Mouse (Mus musculus) CD4-positive, CD25-positive, alpha-beta regulatory T cell, adult 4 months (primary cell): ENCODE results near the gene Fgf11. TPM values are rescaled to one million over a fixed set of nuclear protein-coding genes. Genes with fewer than 3 reads are reported as not detected.

ENCODE experiments used
- ATAC-seq: one replicate; pipeline ENCODE4 v1.8.0; 2017
- polyA plus RNA-seq, 2 experiments: library from polyadenylated mRNA; unstranded; fragments of 100-300 nt; shearing (Covaris generic); gene quantifications; one replicate each; pipeline ENCODE4 v1.2.1; 2017

Fgf11 gene
- polyA plus RNA-seq, 2 experiments from 2014 or later = not detected

DNA sequence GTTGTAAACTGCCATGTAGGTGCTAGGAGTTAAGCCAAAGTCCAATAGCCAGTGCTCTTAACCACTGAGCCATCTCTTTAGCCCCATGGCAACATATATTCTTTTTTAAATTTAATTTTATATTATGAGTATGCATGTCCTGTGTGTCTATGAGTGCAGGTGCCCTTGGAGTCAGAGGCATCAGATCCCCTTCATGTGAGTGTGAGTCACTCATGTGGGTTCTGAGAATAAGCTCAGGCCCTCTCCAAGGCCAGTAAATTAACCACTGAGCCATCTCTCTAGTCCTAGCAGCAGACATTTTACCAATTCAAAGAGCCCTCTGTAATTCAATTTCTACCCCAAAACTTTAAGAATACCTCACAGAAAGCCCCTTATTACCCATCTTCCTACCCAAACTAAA, 49.0 kb downstream of the Fgf11 start:
- no peak for ATAC-seq

DNA sequence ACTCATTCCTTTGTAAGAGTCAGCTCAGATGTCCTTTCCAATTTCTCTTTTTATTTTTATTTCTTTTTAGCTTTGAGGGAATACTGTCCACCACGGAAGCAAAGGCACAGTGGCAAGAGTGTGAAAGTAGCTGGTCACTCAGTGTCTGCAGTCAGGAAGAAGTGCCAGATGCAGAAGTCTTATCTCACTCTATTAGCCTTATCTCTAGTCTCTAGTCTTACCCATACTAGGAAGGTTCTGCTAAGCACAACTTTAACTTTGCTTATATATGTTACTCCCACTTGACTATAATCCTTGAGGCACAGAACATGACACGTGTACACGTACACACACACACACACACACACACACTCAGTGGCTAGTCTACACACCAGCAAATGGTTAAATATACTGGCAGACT, 50.0 kb downstream of the Fgf11 start:
- ATAC-seq = no peak

Other genes starting within 250 kb of the Fgf11 start
- under 1 TPM; 0.27 to 0.37 TPM for gene Efnb3, start 241.7 kb downstream of the Fgf11 start, polyA plus RNA-seq
- gene Wrap53, start 221.6 kb downstream of the Fgf11 start, polyA plus RNA-seq = 10 to 100 TPM; 23.0 to 31.9 TPM
- 100 to 1,000 TPM; 307 to 416 TPM for gene Trp53, start 221.5 kb downstream of the Fgf11 start, polyA plus RNA-seq
- not detected for gene Atp1b2, start 195.9 kb downstream of the Fgf11 start, polyA plus RNA-seq
- gene Shbg, start 184.0 kb downstream of the Fgf11 start, polyA plus RNA-seq = not detected
- gene Sat2, start 179.8 kb downstream of the Fgf11 start, polyA plus RNA-seq = not detected
- 10 to 100 TPM; 11.0 to 11.2 TPM for gene Fxr2, start 168.9 kb downstream of the Fgf11 start, polyA plus RNA-seq
- gene Sox15, start 146.5 kb downstream of the Fgf11 start, polyA plus RNA-seq = under 1 TPM in 1 of 2 experiments, not detected in 1; 0.81 TPM
- 10 to 100 TPM; 34.8 to 85.1 TPM for gene Mpdu1, start 139.2 kb downstream of the Fgf11 start, polyA plus RNA-seq
- gene Cd68, start 135.7 kb downstream of the Fgf11 start, polyA plus RNA-seq = 1 to 10 TPM; 3.0 to 5.8 TPM
- gene Eif4a1, start 129.4 kb downstream of the Fgf11 start, polyA plus RNA-seq = 100 to 1,000 TPM; 166 to 236 TPM
- 10 to 100 TPM; 31.6 to 47.4 TPM for gene Senp3, start 119.8 kb downstream of the Fgf11 start, polyA plus RNA-seq
- gene Tnfsf13, start 116.1 kb downstream of the Fgf11 start, polyA plus RNA-seq = not detected
- gene Tnfsf12, start 106.0 kb downstream of the Fgf11 start, polyA plus RNA-seq = under 1 TPM in 1 of 2 experiments, not detected in 1; 0.23 TPM
- gene Tnfsfm13, start 105.8 kb downstream of the Fgf11 start, polyA plus RNA-seq = not detected
- gene Polr2a, start 43.2 kb downstream of the Fgf11 start, polyA plus RNA-seq = 10 to 100 TPM; 25.6 to 36.0 TPM
- gene Slc35g3, start 39.9 kb downstream of the Fgf11 start, polyA plus RNA-seq = not detected
- gene Zbtb4, start 35.9 kb downstream of the Fgf11 start, polyA plus RNA-seq = 10 to 100 TPM; 11.2 to 11.8 TPM
- gene Chrnb1, start 5.9 kb downstream of the Fgf11 start, polyA plus RNA-seq = 1 to 10 TPM; 2.9 to 4.5 TPM
- gene Tmem102, start 3.8 kb upstream of the Fgf11 start, polyA plus RNA-seq = not detected
- not detected for gene Gm39566, start 13.4 kb upstream of the Fgf11 start, polyA plus RNA-seq
- gene Spem2, start 16.6 kb upstream of the Fgf11 start, polyA plus RNA-seq = not detected
- under 1 TPM in 1 of 2 experiments, not detected in 1; 0.42 TPM for gene Spem1, start 20.3 kb upstream of the Fgf11 start, polyA plus RNA-seq
- gene Nlgn2, start 35.9 kb upstream of the Fgf11 start, polyA plus RNA-seq = 1 to 10 TPM; 1.1 to 1.2 TPM
- gene Tmem256, start 36.7 kb upstream of the Fgf11 start, polyA plus RNA-seq = 100 to 1,000 TPM in 1 of 2 experiments, 10 to 100 TPM in 1; 93.2 to 114 TPM
- gene Plscr3, start 44.5 kb upstream of the Fgf11 start, polyA plus RNA-seq = 10 to 100 TPM; 22.4 to 33.5 TPM
- not detected for gene Tnk1, start 56.9 kb upstream of the Fgf11 start, polyA plus RNA-seq
- gene Tmem95, start 76.2 kb upstream of the Fgf11 start, polyA plus RNA-seq = not detected
- 1 to 10 TPM in 1 of 2 experiments, not detected in 1; 1.1 TPM for gene Kctd11, start 79.5 kb upstream of the Fgf11 start, polyA plus RNA-seq
- gene Acap1, start 93.7 kb upstream of the Fgf11 start, polyA plus RNA-seq = 100 to 1,000 TPM; 256 to 383 TPM
- 1 to 10 TPM; 1.6 to 2.0 TPM for gene 2810408A11Rik, start 99.1 kb upstream of the Fgf11 start, polyA plus RNA-seq
- gene Neurl4, start 99.2 kb upstream of the Fgf11 start, polyA plus RNA-seq = 1 to 10 TPM; 8.3 to 9.1 TPM
- 100 to 1,000 TPM; 120 to 134 TPM for gene Gps2, start 112.0 kb upstream of the Fgf11 start, polyA plus RNA-seq
- 1,000 to 10,000 TPM; 1,067 to 1,377 TPM for gene Eif5a, start 120.1 kb upstream of the Fgf11 start, polyA plus RNA-seq
- gene Ybx2, start 133.9 kb upstream of the Fgf11 start, polyA plus RNA-seq = not detected
- gene Slc2a4, start 146.3 kb upstream of the Fgf11 start, polyA plus RNA-seq = not detected
- gene Cldn7, start 162.9 kb upstream of the Fgf11 start, polyA plus RNA-seq = not detected
- gene Ctdnep1, start 179.3 kb upstream of the Fgf11 start, polyA plus RNA-seq = 10 to 100 TPM; 21.1 to 25.4 TPM
- 10 to 100 TPM; 69.7 to 79.3 TPM for gene Elp5, start 180.7 kb upstream of the Fgf11 start, polyA plus RNA-seq
- gene Gabarap, start 189.3 kb upstream of the Fgf11 start, polyA plus RNA-seq = 100 to 1,000 TPM; 282 to 355 TPM
- gene Phf23, start 193.9 kb upstream of the Fgf11 start, polyA plus RNA-seq = 10 to 100 TPM; 41.3 to 43.5 TPM
- gene Dvl2, start 198.7 kb upstream of the Fgf11 start, polyA plus RNA-seq = 1 to 10 TPM; 4.0 to 4.6 TPM
- 100 to 1,000 TPM; 124 to 181 TPM for gene Acadvl, start 213.6 kb upstream of the Fgf11 start, polyA plus RNA-seq
- 10 to 100 TPM in 1 of 2 experiments, 1 to 10 TPM in 1; 9.4 to 17.1 TPM for gene Dlg4, start 215.1 kb upstream of the Fgf11 start, polyA plus RNA-seq